Mouse (Mus musculus) G1E (cell line): ENCODE data around the gene Harbi1. TPM values are rescaled to one million over a fixed set of nuclear protein-coding genes. Genes with fewer than 3 reads are reported as not detected.

Source experiments
- ATAC-seq: 2 replicates; pipeline ENCODE4 v1.8.0; 2016; ENCODE audit warnings: mild to moderate bottlenecking; ENCODE audit not compliant: insufficient number of reproducible peaks, poor library complexity, low FRiP score, severe bottlenecking; ENCODE audit errors: extremely low read depth
- DNase-seq: peaks from one replicate; pipeline ENCODE4 v3.0.0; 2012; ENCODE audit warnings: low spot score
- H3K27me3 ChIP-seq: 2 replicates; pipeline ENCODE4 v1.6.1; 2012; ENCODE audit warnings: mild to moderate bottlenecking, low read length, inconsistent platforms; ENCODE audit not compliant: insufficient read depth
- H3K36me3 ChIP-seq: replicated peaks from 2 replicates; pipeline ENCODE3; 2012; ENCODE audit warnings: mild to moderate bottlenecking, inconsistent platforms
- H3K4me1 ChIP-seq: 2 replicates; pipeline ENCODE4 v1.6.1; 2012; ENCODE audit warnings: low read depth, low read length, inconsistent platforms, mixed read lengths; ENCODE audit not compliant: insufficient read depth
- H3K4me3 ChIP-seq: 2 replicates; pipeline ENCODE4 v1.5.1; 2012; ENCODE audit warnings: low read depth, mild to moderate bottlenecking, inconsistent platforms, low read length, moderate library complexity, mixed read lengths
- H3K9me3 ChIP-seq: replicated peaks from 2 replicates; pipeline ENCODE4 v1.6.1; 2012; ENCODE audit warnings: inconsistent platforms
- CTCF ChIP-seq: IDR thresholded peaks from 2 replicates; pipeline ENCODE4 v1.5.1; 2012; ENCODE audit warnings: low read depth, low read length, inconsistent platforms, mixed read lengths
- GATA1 ChIP-seq: IDR thresholded peaks from 2 replicates; pipeline ENCODE4 v1.6.1; 2012; ENCODE audit warnings: borderline replicate concordance, low read length, inconsistent platforms, mixed read lengths
- GATA2 ChIP-seq: IDR thresholded peaks from 2 replicates; pipeline ENCODE4 v1.6.1; 2012; ENCODE audit warnings: low read depth, low read length, inconsistent platforms, borderline replicate concordance
- POLR2AphosphoS5 ChIP-seq: IDR thresholded peaks from 2 replicates; pipeline ENCODE4 v1.6.1; 2012; ENCODE audit warnings: low read depth, low read length, inconsistent platforms; ENCODE audit not compliant: insufficient replicate concordance
- TAL1 ChIP-seq: conservative IDR thresholded peaks from 2 replicates; pipeline ENCODE4 v1.6.1; 2012; ENCODE audit warnings: low read depth, low read length, inconsistent platforms, mixed read lengths
- polyA plus RNA-seq: library from polyadenylated mRNA; stranded (reverse); fragments of >175 nt; gene quantifications from 2 replicates; pipeline ENCODE4 v1.2.3, GENCODE M21; 2012
- total RNA-seq, 2 experiments: library from RNA; stranded (forward) in 1 of 2; stranded (reverse) in 1 of 2; fragments of 200-1000 nt in 1 of 2; fragments of >200 nt in 1 of 2; fragmentation: Nextera tagmentation in 1 of 2; gene quantifications; 2 replicates each; pipeline ENCODE4 v1.2.3; 2014 to 2017

Gene Harbi1
- total and polyA plus RNA-seq, 3 experiments: 2.9 to 15.2 (median 14.8) TPM

DNA sequence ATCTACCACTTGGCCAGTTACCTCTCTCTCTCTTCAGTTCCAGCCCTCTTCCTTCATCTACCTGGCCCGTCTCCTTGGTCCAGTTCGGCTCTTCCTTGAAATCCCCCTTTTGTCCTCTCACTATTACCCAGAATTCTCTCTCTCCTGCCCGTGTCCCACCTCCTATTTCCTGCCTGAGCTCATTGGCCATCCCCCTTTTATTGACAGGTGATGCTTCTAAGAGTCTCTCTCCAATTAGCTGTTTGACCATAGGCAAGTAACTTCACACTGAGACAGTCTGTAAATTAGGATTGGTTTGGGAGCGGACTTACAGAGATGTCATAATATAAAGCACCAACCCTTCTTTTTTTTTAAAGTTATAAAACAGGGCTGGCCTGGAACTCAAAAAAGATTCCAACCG is 34.0 kb downstream of the Harbi1 start:
- Histone ChIP-seq H3K4me1 (peaks cover 9% of the 10 kb centered on the region), H3K9me3 (no peaks in the 10 kb centered on the region), H3K4me3 (no peak overlapping the region), H3K36me3 (peaks cover 22% of the 10 kb centered on the region), H3K27me3 (no peaks in the 10 kb centered on the region)
- DNase-seq (no peak), ATAC-seq (no peak)
- TF ChIP-seq CTCF (no peak), TAL1 (no peak), POLR2AphosphoS5 (no peak), GATA2 (no peak), GATA1 (no peak)

DNA sequence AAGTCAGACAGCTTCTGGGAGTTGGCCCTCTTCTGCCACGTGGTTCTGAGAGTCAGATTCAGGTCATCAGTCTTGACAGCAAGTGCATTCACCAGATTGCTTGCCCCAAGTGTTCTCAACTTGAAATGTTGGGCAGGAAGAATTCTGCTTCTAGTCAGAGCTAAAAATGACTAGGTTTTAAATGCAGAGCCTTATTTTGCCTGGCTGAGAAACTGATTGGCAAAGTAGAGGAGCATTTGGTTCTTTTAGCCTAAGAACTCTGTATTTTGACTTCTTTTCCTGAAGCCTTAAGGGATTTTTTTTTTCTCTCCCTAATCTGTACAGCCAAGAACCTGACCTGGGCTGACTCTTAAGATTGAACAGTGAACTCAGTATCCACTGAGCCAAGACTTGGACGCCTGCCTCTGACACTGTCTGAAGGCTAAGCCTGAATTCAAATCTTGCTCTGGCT is 39.2 kb downstream of the Harbi1 start:
- Histone ChIP-seq H3K36me3 (peaks cover 10% of the 10 kb centered on the region), H3K4me3 (no peak overlapping the region), H3K27me3 (no peaks in the 10 kb centered on the region), H3K9me3 (no peaks in the 10 kb centered on the region), H3K4me1 (peaks cover 3% of the 10 kb centered on the region; the same call in 1 of the 2 replicates)
- DNase-seq (no peak), ATAC-seq (no peak)
- TF ChIP-seq CTCF (no peak), GATA2 (no peak), TAL1 (no peak), GATA1 (no peak), POLR2AphosphoS5 (no peak)

Other genes starting within 250 kb of the Harbi1 start
- gene Ckap5, start 184.1 kb upstream of the Harbi1 start, total RNA-seq (2014; fragmentation: Nextera tagmentation): 120 and 153 TPM in 2 replicates
- 81.2 and 97.6 TPM in 2 replicates for gene Ckap5, start 184.1 kb upstream of the Harbi1 start, total RNA-seq (2017)
- gene Ckap5, start 184.1 kb upstream of the Harbi1 start, polyA plus RNA-seq: 3.0 and 3.8 TPM in 2 replicates
- not detected in 2 replicates for gene F2, start 74.4 kb upstream of the Harbi1 start, total RNA-seq (2014; fragmentation: Nextera tagmentation)
- 0.06 and 0.11 TPM in 2 replicates for gene F2, start 74.4 kb upstream of the Harbi1 start, total RNA-seq (2017)
- 0.09 TPM in 2 replicates for gene F2, start 74.4 kb upstream of the Harbi1 start, polyA plus RNA-seq
- 9.5 and 9.9 TPM in 2 replicates for gene Zfp408, start 61.1 kb upstream of the Harbi1 start, total RNA-seq (2014; fragmentation: Nextera tagmentation)
- gene Zfp408, start 61.1 kb upstream of the Harbi1 start, total RNA-seq (2017): 12.5 and 13.3 TPM in 2 replicates
- gene Zfp408, start 61.1 kb upstream of the Harbi1 start, polyA plus RNA-seq: 15.2 and 16.9 TPM in 2 replicates
- gene Arhgap1, start 61.0 kb upstream of the Harbi1 start, total RNA-seq (2014; fragmentation: Nextera tagmentation): 53.1 and 61.5 TPM in 2 replicates
- 58.1 and 65.1 TPM in 2 replicates for gene Arhgap1, start 61.0 kb upstream of the Harbi1 start, total RNA-seq (2017)
- 27.8 and 37.8 TPM in 2 replicates for gene Arhgap1, start 61.0 kb upstream of the Harbi1 start, polyA plus RNA-seq
- 30.9 and 34.8 TPM in 2 replicates for gene Atg13, start 276 bp upstream of the Harbi1 start, total RNA-seq (2014; fragmentation: Nextera tagmentation)
- gene Atg13, start 276 bp upstream of the Harbi1 start, total RNA-seq (2017): 5.9 and 8.5 TPM in 2 replicates
- 21.0 and 22.2 TPM in 2 replicates for gene Atg13, start 276 bp upstream of the Harbi1 start, polyA plus RNA-seq
- 64.0 and 65.8 TPM in 2 replicates for gene Ambra1, start 19.3 kb downstream of the Harbi1 start, total RNA-seq (2014; fragmentation: Nextera tagmentation)
- 13.2 and 14.3 TPM in 2 replicates for gene Ambra1, start 19.3 kb downstream of the Harbi1 start, total RNA-seq (2017)
- 29.8 and 30.5 TPM in 2 replicates for gene Ambra1, start 19.3 kb downstream of the Harbi1 start, polyA plus RNA-seq
- 0.60 TPM in 1 of 2 replicates, not detected in the other for gene Chrm4, start 216.4 kb downstream of the Harbi1 start, total RNA-seq (2014; fragmentation: Nextera tagmentation)
- 0.11 and 0.23 TPM in 2 replicates for gene Chrm4, start 216.4 kb downstream of the Harbi1 start, total RNA-seq (2017)
- gene Chrm4, start 216.4 kb downstream of the Harbi1 start, polyA plus RNA-seq: 0.04 TPM in 1 of 2 replicates, not detected in the other
- gene Mdk, start 221.4 kb downstream of the Harbi1 start, total RNA-seq (2014; fragmentation: Nextera tagmentation): 4.5 and 4.9 TPM in 2 replicates
- 0.76 and 0.81 TPM in 2 replicates for gene Mdk, start 221.4 kb downstream of the Harbi1 start, total RNA-seq (2017)
- gene Mdk, start 221.4 kb downstream of the Harbi1 start, polyA plus RNA-seq: 5.5 and 5.8 TPM in 2 replicates
- gene Gm9821, start 234.9 kb downstream of the Harbi1 start, total RNA-seq (2014; fragmentation: Nextera tagmentation): not detected in 2 replicates
- 1.6 and 1.8 TPM in 2 replicates for gene Gm9821, start 234.9 kb downstream of the Harbi1 start, total RNA-seq (2017)
- 0.07 and 0.10 TPM in 2 replicates for gene Gm9821, start 234.9 kb downstream of the Harbi1 start, polyA plus RNA-seq